Mouse (Mus musculus) adrenal gland, adult 18-20 months (tissue): Measurements from ENCODE around the gene Gstm4. TPM values are rescaled to one million over a fixed set of nuclear protein-coding genes. Genes with fewer than 3 reads are reported as not detected.
A peak's percentile ranks its signal among the peaks of the same experiment; 100 is the strongest.
"Not testable (repeated sequence)": the region's sequence is repeated elsewhere in the genome, so short reads cannot be mapped to it uniquely, and the experiment has no call there.

Source experiments
- DNase-seq, 2 experiments: peaks; one replicate each; pipeline ENCODE4 v3.0.0; 2021 to 2022; ENCODE audit warnings: low spot score in 2 of 2
- total RNA-seq, 2 experiments: library from RNA; stranded (reverse); gene quantifications; 1 replicate in 1 of 2; 2 replicates in 1 of 2; pipeline ENCODE4 v1.2.3; 2021

Gstm4 gene
- total RNA-seq, 2 experiments from 2014 or later: 19.6 to 20.3 TPM

DNA sequence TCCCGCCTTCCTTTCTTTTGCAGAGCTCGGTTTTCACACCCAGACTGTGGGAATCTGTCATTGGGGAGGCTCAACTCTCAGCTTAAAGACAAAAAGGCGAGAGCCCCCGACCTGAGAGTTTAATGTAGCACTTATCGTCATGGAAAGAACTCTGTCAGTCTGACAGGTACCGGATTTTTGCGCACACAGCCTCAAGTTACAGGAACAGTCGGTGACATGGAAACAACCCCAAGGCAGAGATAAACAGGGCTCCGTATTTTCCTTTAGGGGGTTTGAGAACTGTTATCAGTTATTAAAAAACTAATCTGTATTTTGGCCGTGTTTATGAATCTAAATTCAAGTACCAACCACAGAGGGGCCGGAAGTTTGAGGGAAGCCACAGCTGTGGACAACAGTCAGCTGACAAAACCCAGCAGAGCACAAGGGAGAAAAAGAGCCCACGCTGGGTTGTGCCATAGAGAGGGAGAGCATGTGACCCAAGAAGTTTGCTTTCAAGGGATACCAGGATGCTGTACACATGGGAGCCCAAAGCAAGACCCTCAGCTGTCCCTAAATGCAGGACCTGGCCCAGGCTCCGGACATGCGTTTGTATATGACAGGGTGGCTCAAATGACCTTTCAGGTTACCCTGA is 26.4 kb downstream of the Gstm4 start:
- DNase-seq: no peak

DNA sequence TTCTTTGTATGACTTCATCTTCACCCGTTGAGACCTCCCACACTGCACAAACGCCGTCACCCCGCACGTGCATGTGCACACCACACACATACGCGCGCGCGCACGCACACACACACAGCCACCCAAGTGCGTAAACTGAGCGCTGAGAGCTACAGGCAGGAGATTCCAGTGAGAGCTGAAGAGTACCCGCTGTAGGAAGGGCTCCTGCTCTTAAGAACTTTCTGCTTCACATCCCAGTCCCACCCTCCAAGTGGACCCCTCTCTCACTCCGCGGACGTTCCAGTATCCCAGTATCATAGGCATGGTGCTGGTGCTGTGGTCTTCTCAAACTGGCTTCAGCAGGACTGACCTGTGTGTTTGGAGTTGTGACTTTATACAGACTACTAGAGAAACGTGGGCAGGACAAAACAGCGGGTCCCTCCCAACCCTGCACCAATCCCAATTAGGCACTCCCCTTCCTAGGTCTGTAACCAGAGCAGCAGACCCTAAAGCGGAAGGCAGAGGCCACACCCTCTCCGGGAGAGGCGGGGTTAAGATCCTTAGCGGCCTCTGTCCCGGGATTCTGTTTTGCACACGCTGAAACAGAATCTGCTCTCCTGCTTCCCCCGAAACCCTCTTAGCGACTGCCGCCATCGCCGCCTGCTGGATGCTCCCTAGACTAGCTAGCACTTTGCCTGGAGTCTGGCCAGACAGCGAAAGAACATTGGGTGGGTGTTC is 27.1 kb downstream of the Gstm4 start, which contains the start of gene Gstm1:
Gene Gstm1, minus strand, starts transcription at position 501 of the 717 bp plus-strand sequence.
- peak; percentile 84 to 85 for DNase-seq

DNA sequence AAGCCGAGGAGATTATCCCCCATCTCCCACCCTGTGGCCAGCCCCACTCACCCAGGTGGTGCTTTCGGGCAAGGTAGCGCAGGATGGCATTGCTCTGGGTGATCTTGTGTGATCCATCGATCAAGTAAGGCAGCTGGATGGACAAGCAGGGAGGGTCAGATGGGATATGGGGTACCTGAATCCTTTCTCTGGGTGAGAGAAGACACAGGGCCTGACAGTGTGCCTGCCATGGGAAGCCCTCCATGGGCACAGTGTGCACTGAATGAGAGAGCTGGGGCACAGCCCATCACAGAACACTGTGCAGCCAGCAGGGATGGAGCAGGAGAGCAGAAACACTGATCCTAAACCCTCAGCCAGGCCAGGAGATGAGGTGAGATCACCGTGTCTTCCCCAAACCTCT is 28.2 kb downstream of the Gstm4 start:
- DNase-seq: not testable (repeated sequence)

DNA sequence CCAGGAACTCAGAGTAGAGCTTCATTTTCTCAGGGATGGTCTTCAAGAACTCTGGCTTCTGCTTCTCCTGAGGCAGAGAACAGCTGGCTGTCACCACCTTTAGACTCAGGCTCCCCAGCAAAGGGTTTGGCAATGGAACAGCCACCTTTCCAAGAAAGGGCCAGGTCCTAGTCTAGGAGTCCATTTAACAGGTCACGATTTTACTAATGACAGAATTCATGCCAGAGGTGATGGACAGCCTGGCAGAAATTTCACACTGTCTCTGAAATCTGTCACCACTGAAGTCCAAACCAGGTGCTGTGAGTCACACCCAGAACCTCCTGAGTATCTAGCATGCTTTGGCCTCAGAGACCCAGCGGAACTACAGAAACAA is 29.7 kb downstream of the Gstm4 start:
- DNase-seq: no peak

DNA sequence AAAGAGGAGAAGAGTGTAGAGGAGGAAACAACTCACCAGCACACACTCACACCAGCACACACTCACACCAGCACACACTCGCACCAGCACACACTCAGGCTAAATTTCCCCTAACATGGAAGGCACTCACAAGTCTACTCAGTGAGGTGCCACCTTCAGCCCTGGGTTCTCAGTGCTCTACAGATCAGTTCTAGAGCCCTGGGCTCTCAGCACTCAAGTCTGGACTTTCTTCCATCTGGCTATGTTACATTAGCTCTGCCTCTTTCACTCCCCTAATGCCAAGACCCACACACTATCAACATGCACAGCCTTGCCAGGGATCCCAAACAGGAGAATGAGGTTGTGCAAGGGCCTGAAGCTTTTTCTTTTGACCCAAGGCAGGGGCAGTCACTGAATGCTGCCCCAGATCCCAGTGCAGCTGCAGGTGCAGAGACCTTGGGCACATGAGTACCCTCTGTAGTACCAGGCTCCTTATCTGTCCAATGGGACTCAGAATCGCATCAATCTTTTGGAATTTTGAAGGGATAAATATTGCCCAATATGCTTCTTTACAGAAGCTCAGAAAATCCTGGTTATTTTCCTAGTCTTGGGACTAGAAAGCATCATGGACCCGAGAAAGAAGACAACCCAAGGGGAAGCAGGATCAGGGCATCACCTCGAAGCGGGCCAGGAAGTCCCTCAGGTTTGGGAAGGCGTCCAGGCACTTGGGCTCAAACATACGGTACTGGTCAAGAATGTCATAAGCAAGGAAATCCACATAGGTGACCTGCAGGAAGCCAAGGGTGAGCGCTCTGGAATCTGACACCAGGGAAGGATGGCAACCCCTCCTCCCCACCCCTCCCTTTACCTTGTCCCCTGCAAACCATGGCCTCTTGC is 30.4 kb downstream of the Gstm4 start:
- DNase-seq: no peak

DNA sequence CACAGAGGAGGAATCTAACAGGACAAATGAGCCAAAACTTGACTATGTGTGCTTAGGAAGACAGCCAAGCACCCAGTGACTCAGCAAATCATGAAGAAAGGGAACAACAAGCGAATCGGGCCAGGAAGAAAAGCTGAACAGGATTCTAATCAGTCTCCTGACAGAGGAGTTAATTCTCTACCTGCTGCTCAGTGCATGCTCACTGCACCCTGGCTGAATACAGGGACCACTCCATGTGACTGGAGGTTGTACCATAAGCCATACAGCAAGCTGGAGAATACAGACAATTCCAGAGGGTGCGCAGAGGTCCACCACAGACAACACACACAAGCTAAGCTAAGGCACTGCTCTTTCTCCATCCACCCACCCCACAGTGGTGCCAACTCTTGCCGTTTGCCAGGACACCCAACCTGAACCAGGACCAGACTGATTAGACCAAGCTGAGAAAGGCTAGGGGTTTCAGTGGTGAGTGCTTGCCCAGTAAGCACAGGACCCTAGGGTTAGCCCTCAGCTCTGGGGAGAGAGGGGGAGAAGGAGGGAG is 31.3 kb downstream of the Gstm4 start:
- peak; percentile 45 for DNase-seq

DNA sequence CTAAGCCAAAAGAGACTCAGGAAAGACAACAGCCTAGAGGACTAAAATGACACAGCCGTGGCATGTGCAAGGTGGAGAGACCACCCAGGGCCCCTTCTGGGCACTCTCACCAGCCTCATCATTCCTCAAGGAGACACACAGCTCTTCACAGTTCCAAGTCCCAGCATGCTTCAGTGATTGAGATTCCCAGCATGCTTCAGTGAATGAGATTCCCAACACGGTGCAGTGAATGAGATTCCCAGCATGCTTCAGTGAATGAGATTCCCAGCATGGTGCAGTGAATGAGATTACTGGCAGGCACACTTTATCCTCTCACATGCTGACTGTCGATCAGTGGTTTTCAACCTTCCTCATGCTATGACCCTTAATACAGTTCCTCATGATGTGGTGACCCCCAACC is 33.1 kb downstream of the Gstm4 start:
- DNase-seq: no peak

DNA sequence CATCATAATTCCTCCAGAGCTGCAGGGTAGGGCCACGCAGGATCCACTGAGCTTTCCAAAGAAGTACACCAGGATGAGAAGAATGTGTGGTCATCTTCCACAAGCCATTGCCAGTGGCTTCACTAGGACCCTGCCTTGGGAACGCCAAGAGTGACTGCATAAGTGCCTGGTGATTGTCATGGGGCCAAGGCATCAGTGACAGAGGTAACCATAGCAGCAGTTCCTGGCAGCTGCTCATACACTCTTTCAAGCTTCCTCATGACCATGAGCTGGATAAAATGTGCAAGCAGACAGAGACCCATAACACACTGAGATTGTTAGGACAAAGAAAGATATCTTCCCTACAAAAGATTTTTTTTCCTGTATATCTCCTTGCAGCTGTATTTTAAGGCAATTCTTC is 34.4 kb downstream of the Gstm4 start:
- DNase-seq: no peak

DNA sequence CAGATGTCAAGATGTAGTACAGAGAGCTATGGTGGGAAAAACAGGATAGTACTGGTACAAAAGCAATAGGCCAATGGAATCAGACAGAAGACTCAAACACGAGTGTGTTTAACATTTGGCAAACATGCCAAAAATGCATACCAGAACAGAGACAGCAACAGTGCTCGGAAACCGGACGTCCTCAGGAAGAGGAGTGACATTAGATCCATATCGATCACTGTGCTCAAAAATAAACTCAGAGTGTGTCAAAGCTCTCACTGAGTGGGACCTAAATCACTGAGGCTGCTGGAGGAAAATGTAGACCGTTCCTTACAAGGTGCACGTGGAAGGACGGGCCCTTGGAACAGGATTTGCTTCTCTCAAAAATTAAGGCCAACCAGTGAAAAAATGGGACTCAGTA is 42.7 kb downstream of the Gstm4 start:
- no peak for DNase-seq

DNA sequence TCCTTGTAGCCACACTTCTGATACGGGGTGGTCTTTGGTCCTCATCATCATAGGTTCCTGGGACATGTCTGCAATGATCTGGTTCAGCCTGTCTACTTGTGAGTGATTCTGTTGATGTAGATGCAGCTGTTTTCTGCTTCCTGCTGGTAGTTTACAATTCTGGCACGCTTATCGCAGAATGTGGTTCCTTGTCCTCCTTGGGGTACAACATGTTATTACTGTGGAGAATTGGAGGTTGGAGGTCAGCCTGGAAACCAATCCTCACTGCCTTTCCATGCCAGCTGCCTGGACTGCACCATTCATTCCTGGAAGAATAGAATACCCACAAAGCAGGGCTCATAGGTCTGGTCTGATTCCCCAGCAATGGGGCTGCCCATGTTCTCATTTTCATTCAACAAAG is 45.2 kb downstream of the Gstm4 start:
- DNase-seq: no peak

DNA sequence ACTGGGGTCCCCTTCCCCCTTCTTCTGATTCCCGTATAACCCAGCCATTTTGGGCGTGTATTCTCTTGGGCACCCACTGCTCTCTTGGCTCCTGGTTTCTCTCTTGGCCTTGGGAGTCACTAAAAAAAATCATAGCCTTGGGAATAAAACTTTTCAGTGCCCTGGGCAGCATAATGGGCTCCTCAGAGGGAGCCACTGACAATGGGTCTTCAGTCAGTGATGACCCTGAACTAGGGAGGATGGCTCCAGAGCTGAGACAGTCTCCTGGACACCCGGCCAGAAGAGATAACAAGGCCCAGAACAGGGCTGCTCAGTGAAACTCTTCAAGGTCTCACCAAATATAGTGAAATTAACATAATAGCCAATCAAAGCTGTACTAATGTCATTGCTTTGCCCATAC is 46.1 kb downstream of the Gstm4 start:
- DNase-seq: no peak

DNA sequence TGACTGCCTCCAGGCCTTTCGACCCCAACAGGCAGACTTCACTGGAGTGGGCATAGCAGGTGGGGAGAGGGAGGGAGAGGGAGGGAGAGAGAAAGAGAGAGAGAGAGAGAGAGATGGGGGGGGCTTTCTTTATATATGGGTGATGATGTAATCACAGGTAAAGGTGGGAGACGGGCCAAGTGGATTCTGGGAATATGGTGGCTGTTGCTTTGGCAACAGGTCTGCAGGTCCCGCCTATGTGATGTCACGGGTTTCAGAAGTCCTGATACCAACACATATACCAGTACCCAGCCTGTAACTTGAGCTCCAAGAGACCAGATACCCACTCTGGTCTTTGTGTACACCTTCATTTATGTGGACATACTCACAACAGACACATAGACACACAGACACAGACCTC is 48.1 kb downstream of the Gstm4 start:
- no peak for DNase-seq

DNA sequence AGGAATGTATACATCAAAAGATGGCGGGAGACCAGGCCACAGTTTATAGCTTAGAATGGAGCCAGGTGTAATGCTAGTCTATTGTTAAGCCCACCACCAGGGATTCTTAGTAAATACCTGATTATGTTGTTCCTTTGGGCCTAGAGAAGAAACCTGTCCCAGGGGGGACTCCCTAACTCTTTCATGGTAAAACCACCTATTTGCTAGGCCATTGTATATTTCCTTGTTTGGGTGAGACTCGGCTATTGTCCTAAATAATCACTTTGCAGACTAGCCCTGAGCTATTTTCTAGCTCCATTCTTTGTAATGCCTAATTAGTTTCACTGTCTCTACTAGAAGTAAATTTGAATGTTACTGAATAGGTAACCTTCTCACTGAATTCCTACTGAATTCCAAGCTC is 48.7 kb downstream of the Gstm4 start:
- not testable (repeated sequence) for DNase-seq

Other genes with a start within 250 kb of the Gstm4 start
- gene Eps8l3, start 167.7 kb downstream of the Gstm4 start, total RNA-seq: not detected
- 10 to 100 TPM; 30.0 to 48.3 TPM for gene Gstm5, start 149.1 kb downstream of the Gstm4 start, total RNA-seq
- gene Gstm7, start 113.1 kb downstream of the Gstm4 start, total RNA-seq: 100 to 1,000 TPM; 143 to 179 TPM
- gene Gstm6, start 101.1 kb downstream of the Gstm4 start, total RNA-seq: 1 to 10 TPM; 6.1 to 8.0 TPM
- under 1 TPM in 1 of 2 experiments, not detected in 1; 0.33 TPM for gene Gstm3, start 75.6 kb downstream of the Gstm4 start, total RNA-seq
- 100 to 1,000 TPM; 211 to 280 TPM for gene Gstm2, start 58.4 kb downstream of the Gstm4 start, total RNA-seq
- 100 to 1,000 TPM; 423 to 620 TPM for gene Gstm1, start 26.9 kb downstream of the Gstm4 start, total RNA-seq
- gene Ampd2, start 41.8 kb upstream of the Gstm4 start, total RNA-seq: 100 to 1,000 TPM; 130 to 192 TPM
- gene Gnat2, start 47.9 kb upstream of the Gstm4 start, total RNA-seq: 10 to 100 TPM; 11.0 to 18.6 TPM
- 100 to 1,000 TPM; 160 to 166 TPM for gene Gnai3, start 101.3 kb upstream of the Gstm4 start, total RNA-seq
- gene Gpr61, start 110.0 kb upstream of the Gstm4 start, total RNA-seq: under 1 TPM; 0.19 to 0.23 TPM
- 10 to 100 TPM; 23.1 to 23.5 TPM for gene Amigo1, start 141.4 kb upstream of the Gstm4 start, total RNA-seq
- gene Cyb561d1, start 156.3 kb upstream of the Gstm4 start, total RNA-seq: 1 to 10 TPM; 7.3 to 8.6 TPM
- 1 to 10 TPM; 8.2 to 8.5 TPM for gene Atxn7l2, start 166.0 kb upstream of the Gstm4 start, total RNA-seq
- gene Sypl2, start 181.8 kb upstream of the Gstm4 start, total RNA-seq: 1 to 10 TPM in 1 of 2 experiments, under 1 TPM in 1; 0.46 to 1.4 TPM
- gene Psma5, start 212.0 kb upstream of the Gstm4 start, total RNA-seq: 10 to 100 TPM; 79.4 to 84.3 TPM
- gene Sort1, start 239.2 kb upstream of the Gstm4 start, total RNA-seq: 10 to 100 TPM; 41.3 to 72.6 TPM